In genomic region chr6:17169971-17170781, GRCm38 (mm10) we compare ENCODE assay signal across 8 mouse cellular contexts.
DNase-seq lines count a peak whose midpoint lies in the region; ATAC-seq and TF ChIP-seq lines count a peak whose summit lies in the region.

No protein-coding gene starts in this region.

- H3K9me3 ChIP-seq in intestine, embryonic 14.5 days (ENCODE audit: control insufficient read depth, low read length): no peaks in the 10 kb centered on the region

- H3K4me1 ChIP-seq in intestine, embryonic 14.5 days (replicated peaks; ENCODE audit: control insufficient read depth, insufficient read depth, low read length): peaks cover 15% of the 10 kb centered on the region
- H3K4me1 ChIP-seq in lung, adult 2 months (ENCODE audit: control insufficient read depth, insufficient read depth, low read length): peaks cover 9% of the 10 kb centered on the region

- TF ChIP-seq CTCF in lung, adult 2 months (IDR thresholded peaks at IDR 0.05; ENCODE audit: insufficient read depth, low read length): no peak

- peak; percentile 64 for ATAC-seq in intestine, embryonic 14.5 days (replicated peaks; ENCODE audit: low FRiP score, low TSS enrichment, low read depth)
- no peak for ATAC-seq in activated CD4-positive, CD25-positive, alpha-beta regulatory T cell, adult 4 months

- no peaks in the 10 kb centered on the region for H3K27me3 ChIP-seq in intestine, embryonic 14.5 days (replicated peaks; ENCODE audit: control insufficient read depth, insufficient read depth, low read length)

- WGBS in intestine, embryonic 14.5 days: 46% methylated on average over 18 of the region's 18 CpGs
- WGBS in lung, adult 2 months: 16% methylated on average over 18 of the region's 18 CpGs

- H3K4me3 ChIP-seq in intestine, embryonic 14.5 days (ENCODE audit: low read depth, low read length): no peak overlapping the region
- peak overlapping the region; percentile 55 for H3K4me3 ChIP-seq in lung, adult 2 months (replicated peaks; ENCODE audit: extremely low read depth, low read depth, low read length)

- peak overlapping the region; percentile 58 for H3K27ac ChIP-seq in intestine, embryonic 14.5 days (ENCODE audit: low read depth)

- H3K4me2 ChIP-seq in intestine, embryonic 14.5 days (ENCODE audit: low read length): peak overlapping the region; percentile 29

- peak; percentile 68 for DNase-seq in adipocyte (ENCODE audit: low spot score)
- peak; percentile 44 for DNase-seq in embryo, embryonic 10.5 days (ENCODE audit: low spot score)
- peak; percentile 29 to 61 for DNase-seq in gastrocnemius, postnatal 4 days (ENCODE audit: low spot score in 2 of 2)
- DNase-seq in intestine, embryonic 14.5 days (ENCODE audit: low spot score): peak; percentile 61
- DNase-seq in lung, adult 2 months: peak; percentile 66
- peak; percentile 28 for DNase-seq in ovary, postnatal 10 days (ENCODE audit: low spot score)
- DNase-seq in spleen, postnatal 4 days (ENCODE audit: low spot score in 2 of 2): no peak

- no peak overlapping the region for H3K9ac ChIP-seq in intestine, embryonic 14.5 days (ENCODE audit: low read length)

- H3K36me3 ChIP-seq in intestine, embryonic 14.5 days (ENCODE audit: control insufficient read depth, insufficient read depth, low read length): no peaks in the 10 kb centered on the region

- peak; percentile 54; the same call in 1 of the 2 replicates for TF ChIP-seq POLR2A in lung, adult 2 months (IDR thresholded peaks at IDR 0.05; ENCODE audit: borderline replicate concordance, extremely low read depth, low read depth, low read length)

Comparison
In these comparisons a context has a peak if more than half of its experiments do, and no peak if none do; other contexts are left out.
1. DNase-seq: peak in adipocyte (single experiment), embryo, embryonic 10.5 days (single experiment), gastrocnemius, postnatal 4 days (2 of 2), intestine, embryonic 14.5 days (single experiment), lung, adult 2 months (single experiment) and ovary, postnatal 10 days (single experiment); none in spleen, postnatal 4 days (0 of 2).